Mouse (Mus musculus) spleen, adult 2 months (tissue): ENCODE data around the gene Gm17018. TPM values are rescaled to one million over a fixed set of nuclear protein-coding genes. Genes with fewer than 3 reads are reported as not detected.

ENCODE experiments used
- DNase-seq, 2 experiments: peaks; one replicate each; pipeline versions ENCODE4 v3.0.0 to v3.0.0-alpha.2; 2012 to 2021; ENCODE audit warnings: low spot score in 2 of 2, low read depth in 1 of 2
- H3K27ac ChIP-seq: fragments of 200-500 bp; 2 replicates; pipeline ENCODE4 v1.5.1; 2012; ENCODE audit warnings: low read length, inconsistent platforms; ENCODE audit not compliant: insufficient read depth
- H3K27me3 ChIP-seq: fragments of 200-500 bp; 2 replicates; pipeline ENCODE4 v1.6.1; 2012; ENCODE audit warnings: mild to moderate bottlenecking, moderate library complexity, low read length, inconsistent platforms; ENCODE audit not compliant: control insufficient read depth, insufficient read depth
- H3K36me3 ChIP-seq: fragments of 200-500 bp; 2 replicates; pipeline ENCODE4 v1.6.1; 2012; ENCODE audit warnings: mild to moderate bottlenecking, low read length, inconsistent platforms; ENCODE audit not compliant: control insufficient read depth, insufficient read depth
- H3K4me1 ChIP-seq: fragments of 200-500 bp; 2 replicates; pipeline ENCODE4 v1.6.1; 2011; ENCODE audit warnings: inconsistent platforms; ENCODE audit not compliant: control insufficient read depth, insufficient read depth, insufficient read length
- H3K4me3 ChIP-seq: fragments of 200-500 bp; 2 replicates; pipeline ENCODE4 v1.5.1; 2011; ENCODE audit warnings: mild to moderate bottlenecking, inconsistent platforms; ENCODE audit not compliant: insufficient read depth, insufficient read length; ENCODE audit errors: extremely low read depth
- CTCF ChIP-seq: fragments of 200-500 bp; IDR thresholded peaks from 2 replicates; pipeline ENCODE4 v1.5.1; 2011; ENCODE audit warnings: mild to moderate bottlenecking, inconsistent platforms; ENCODE audit not compliant: insufficient read depth, insufficient read length, insufficient replicate concordance; ENCODE audit errors: extremely low read depth
- POLR2A ChIP-seq: fragments of 200-500 bp; IDR thresholded peaks from 2 replicates; pipeline ENCODE4 v1.6.1; 2011; ENCODE audit warnings: low read depth, low read length, inconsistent platforms
- WGBS: fragments of 180-500 bp; shearing (Covaris S2); methylation state at CpG from one replicate; pipeline ENCODE4 v1.1.7; 2018; 5-methylcytosine and 5-hydroxymethylcytosine counted together
- polyA plus RNA-seq: library from polyadenylated mRNA; depleted of rRNA; stranded (reverse); fragments of >200 nt; gene quantifications from 2 replicates; pipeline ENCODE4 v1.2.3, GENCODE M21; 2012

Gene Gm17018
- polyA plus RNA-seq, 1 experiment = 2.3 TPM

- no peak for DNase-seq
- Histone ChIP-seq H3K27me3 (no peaks in the 10 kb centered on the region), H3K4me3 (no peak overlapping the region), H3K36me3 (no peaks in the 10 kb centered on the region), H3K27ac (no peak overlapping the region), H3K4me1 (peaks cover 3% of the 10 kb centered on the region; the same call in 1 of the 2 replicates)
- WGBS = 95% methylated on average over 7 of the region's 7 CpGs
- TF ChIP-seq POLR2A (no peak), CTCF (no peak)
Observed at GRCm38 (mm10) chr19:45596019-45596418, 35.6 kb downstream of the Gm17018 start.

GRCm38 (mm10) chr19:45596434-45596833 is 36.0 kb downstream of the Gm17018 start:
- Histone ChIP-seq H3K4me3 (no peak overlapping the region), H3K27me3 (no peaks in the 10 kb centered on the region), H3K36me3 (no peaks in the 10 kb centered on the region), H3K4me1 (peaks cover 3% of the 10 kb centered on the region; the same call in 1 of the 2 replicates), H3K27ac (no peak overlapping the region)
- DNase-seq = no peak
- WGBS = 96% methylated on average over 6 of the region's 6 CpGs
- TF ChIP-seq CTCF (no peak), POLR2A (no peak)

GRCm38 (mm10) chr19:45597106-45597505 is 36.7 kb downstream of the Gm17018 start:
- TF ChIP-seq POLR2A = no peak
- no peak for TF ChIP-seq CTCF
- H3K4me3 ChIP-seq = no peak overlapping the region

GRCm38 (mm10) chr19:45602606-45603005 is 42.2 kb downstream of the Gm17018 start:
- H3K27ac ChIP-seq = no peak overlapping the region
- TF ChIP-seq POLR2A (no peak), CTCF (no peak)
- DNase-seq = no peak

More at GRCm38 (mm10) chr19:45597106-45597505, 36.7 kb downstream of the Gm17018 start:
- 84% methylated on average over 4 of the region's 4 CpGs for WGBS
- Histone ChIP-seq H3K36me3 (no peaks in the 10 kb centered on the region), H3K27ac (no peak overlapping the region), H3K27me3 (no peaks in the 10 kb centered on the region), H3K4me1 (no peaks in the 10 kb centered on the region)
- no peak for DNase-seq

GRCm38 (mm10) chr19:45606701-45607100 is 46.3 kb downstream of the Gm17018 start:
- no peak for TF ChIP-seq CTCF
- TF ChIP-seq POLR2A = no peak
- Histone ChIP-seq H3K4me1 (no peaks in the 10 kb centered on the region), H3K27ac (no peak overlapping the region), H3K36me3 (0 out of 2 replicates have a peak, but pooled peaks cover 2% of the 10 kb centered on the region), H3K4me3 (no peak overlapping the region), H3K27me3 (no peaks in the 10 kb centered on the region)
- 94% methylated on average over 4 of the region's 4 CpGs for WGBS
- no peak for DNase-seq

More at GRCm38 (mm10) chr19:45602606-45603005, 42.2 kb downstream of the Gm17018 start:
- H3K36me3 ChIP-seq = no peaks in the 10 kb centered on the region
- WGBS = 64% methylated on average over 5 of the region's 5 CpGs
- no peaks in the 10 kb centered on the region for H3K4me1 ChIP-seq
- no peak overlapping the region for H3K4me3 ChIP-seq
- no peaks in the 10 kb centered on the region for H3K27me3 ChIP-seq

- no peak for DNase-seq
- Histone ChIP-seq H3K4me1 (no peaks in the 10 kb centered on the region), H3K4me3 (no peak overlapping the region), H3K36me3 (0 out of 2 replicates have a peak, but pooled peaks cover 2% of the 10 kb centered on the region), H3K27ac (no peak overlapping the region), H3K27me3 (no peaks in the 10 kb centered on the region)
- WGBS = 90% methylated on average over 7 of the region's 7 CpGs
- TF ChIP-seq POLR2A (no peak), CTCF (no peak)
Observed at GRCm38 (mm10) chr19:45607479-45607878, 47.1 kb downstream of the Gm17018 start.

- Histone ChIP-seq H3K4me3 (no peak overlapping the region), H3K36me3 (0 out of 2 replicates have a peak, but pooled peaks cover 2% of the 10 kb centered on the region), H3K27ac (no peak overlapping the region), H3K27me3 (no peaks in the 10 kb centered on the region), H3K4me1 (no peaks in the 10 kb centered on the region)
- 95% methylated on average over 13 of the region's 13 CpGs for WGBS
- DNase-seq = no peak
- no peak for TF ChIP-seq POLR2A
- TF ChIP-seq CTCF = no peak
Observed at GRCm38 (mm10) chr19:45608648-45609339, 48.4 kb downstream of the Gm17018 start.
